Mouse (Mus musculus): ENCODE results near the gene Pck2. TPM values are rescaled to one million over a fixed set of nuclear protein-coding genes. Genes with fewer than 3 reads are reported as not detected.

Gene Pck2
- total RNA-seq, 2 experiments from 2014 or later: 15.0 to 21.4 TPM

Other genes with a start within 250 kb of the Pck2 start
- gene Dhrs4, start 61.5 kb upstream of the Pck2 start, total RNA-seq (2021): 10 to 100 TPM; 28.7 to 29.9 TPM
- gene Carmil3, start 49.6 kb upstream of the Pck2 start, total RNA-seq (2021): 1 to 10 TPM; 2.5 to 3.9 TPM
- gene Cpne6, start 29.8 kb upstream of the Pck2 start, total RNA-seq (2021): under 1 TPM in 1 of 2 experiments, not detected in 1; 0.14 TPM
- gene Nrl, start 15.3 kb upstream of the Pck2 start, total RNA-seq (2021): not detected
- 10 to 100 TPM; 61.1 to 61.2 TPM for gene Dcaf11, start 19.7 kb downstream of the Pck2 start, total RNA-seq (2021)
- not detected for gene A730061H03Rik, start 20.1 kb downstream of the Pck2 start, total RNA-seq (2021)
- 100 to 1,000 TPM; 403 to 446 TPM for gene Fitm1, start 35.4 kb downstream of the Pck2 start, total RNA-seq (2021)
- 10 to 100 TPM; 56.3 to 58.7 TPM for gene Psme1, start 37.9 kb downstream of the Pck2 start, total RNA-seq (2021)
- gene Emc9, start 45.0 kb downstream of the Pck2 start, total RNA-seq (2021): 10 to 100 TPM; 45.2 to 49.9 TPM
- gene Psme2, start 50.8 kb downstream of the Pck2 start, total RNA-seq (2021): 10 to 100 TPM; 74.4 to 85.8 TPM
- 10 to 100 TPM; 15.9 to 16.4 TPM for gene Rnf31, start 51.4 kb downstream of the Pck2 start, total RNA-seq (2021)
- 1 to 10 TPM; 5.0 to 5.7 TPM for gene Irf9, start 63.3 kb downstream of the Pck2 start, total RNA-seq (2021)
- under 1 TPM; 0.56 to 0.70 TPM for gene Rec8, start 77.8 kb downstream of the Pck2 start, total RNA-seq (2021)
- gene Ipo4, start 95.7 kb downstream of the Pck2 start, total RNA-seq (2021): 10 to 100 TPM; 68.3 to 77.1 TPM
- gene Gm49378, start 97.6 kb downstream of the Pck2 start, total RNA-seq (2021): 1 to 10 TPM; 1.1 to 2.7 TPM
- gene Tm9sf1, start 103.5 kb downstream of the Pck2 start, total RNA-seq (2021): 10 to 100 TPM; 29.2 to 33.2 TPM
- 1 to 10 TPM in 1 of 2 experiments, under 1 TPM in 1; 0.54 to 1.1 TPM for gene Tssk4, start 109.9 kb downstream of the Pck2 start, total RNA-seq (2021)
- 10 to 100 TPM; 20.9 to 22.2 TPM for gene Mdp1, start 120.2 kb downstream of the Pck2 start, total RNA-seq (2021)
- 1 to 10 TPM; 5.9 to 8.6 TPM for gene Gmpr2, start 131.7 kb downstream of the Pck2 start, total RNA-seq (2021)
- 100 to 1,000 TPM; 242 to 253 TPM for gene Nedd8, start 131.9 kb downstream of the Pck2 start, total RNA-seq (2021)
- gene Tinf2, start 141.6 kb downstream of the Pck2 start, total RNA-seq (2021): 10 to 100 TPM; 11.7 to 14.9 TPM
- under 1 TPM; 0.19 to 0.50 TPM for gene Tgm1, start 173.7 kb downstream of the Pck2 start, total RNA-seq (2021)
- 10 to 100 TPM in 1 of 2 experiments, 1 to 10 TPM in 1; 9.4 to 10.2 TPM for gene Rabggta, start 182.0 kb downstream of the Pck2 start, total RNA-seq (2021)
- gene Dhrs1, start 205.4 kb downstream of the Pck2 start, total RNA-seq (2021): 10 to 100 TPM; 33.2 to 33.3 TPM
- gene Nop9, start 205.4 kb downstream of the Pck2 start, total RNA-seq (2021): 10 to 100 TPM; 13.4 to 15.2 TPM
- not detected for gene Cideb, start 218.2 kb downstream of the Pck2 start, total RNA-seq (2021)
- gene Ltb4r2, start 221.2 kb downstream of the Pck2 start, total RNA-seq (2021): under 1 TPM; 0.07 to 0.14 TPM
- under 1 TPM; 0.16 to 0.61 TPM for gene Ltb4r1, start 225.7 kb downstream of the Pck2 start, total RNA-seq (2021)
- gene Adcy4, start 243.8 kb downstream of the Pck2 start, total RNA-seq (2021): 1 to 10 TPM; 5.9 to 9.4 TPM
- 1 to 10 TPM; 3.9 to 4.2 TPM for gene Ripk3, start 248.6 kb downstream of the Pck2 start, total RNA-seq (2021)